Mouse (Mus musculus) gastrocnemius, postnatal 4 days (tissue): ENCODE results near the gene Boll. TPM values are rescaled to one million over a fixed set of nuclear protein-coding genes. Genes with fewer than 3 reads are reported as not detected.
A peak's percentile ranks its signal among the peaks of the same experiment; 100 is the strongest.

Experiments used
- DNase-seq, 2 experiments: peaks; one replicate each; pipeline ENCODE4 v3.0.0; 2021 to 2022; ENCODE audit warnings: low spot score in 2 of 2, mixed read lengths in 2 of 2
- total RNA-seq, 2 experiments: library from RNA; stranded (reverse); gene quantifications; 2 replicates each; pipeline ENCODE4 v1.2.3; 2021

Gene Boll
- total RNA-seq, 2 experiments from 2014 or later: 0.41 to 0.54 TPM

DNA sequence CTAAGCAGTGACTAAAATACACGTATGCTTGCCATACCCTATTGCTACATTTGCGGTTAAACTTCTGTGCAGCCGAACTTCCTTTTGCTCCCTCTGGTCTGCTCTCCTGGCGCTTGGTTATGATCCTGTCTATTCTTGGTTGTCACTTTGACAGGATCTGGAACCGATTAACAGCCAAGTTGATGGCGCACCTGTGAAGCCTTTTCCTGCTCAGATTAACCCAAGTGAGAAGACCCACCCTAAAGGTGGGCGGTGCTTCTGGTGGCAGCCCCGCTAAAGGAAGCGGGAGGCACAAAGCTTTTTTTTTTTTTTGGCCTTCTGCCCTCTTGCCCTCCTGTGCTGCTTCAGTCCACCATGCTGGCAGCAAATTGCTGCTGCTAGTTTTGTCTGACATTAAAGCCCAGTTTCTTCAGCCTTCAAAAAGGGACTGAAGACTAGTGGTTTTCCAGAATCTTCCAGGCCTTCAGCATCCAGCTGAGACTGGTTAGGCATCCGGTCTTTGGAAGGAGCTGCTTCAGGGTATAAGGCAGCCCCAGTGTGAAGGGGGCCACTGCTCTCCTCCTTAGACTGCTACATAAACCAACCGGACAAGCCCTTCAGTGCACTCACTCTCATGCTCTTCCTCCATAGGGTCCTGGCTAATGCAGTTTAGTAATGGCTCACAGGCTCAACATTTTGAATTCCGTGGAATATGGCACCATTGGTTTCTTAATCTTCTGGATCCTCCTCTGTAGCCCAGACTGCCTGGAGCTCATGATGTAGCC, 152.9 kb downstream of the Boll start:
- DNase-seq: no peak

DNA sequence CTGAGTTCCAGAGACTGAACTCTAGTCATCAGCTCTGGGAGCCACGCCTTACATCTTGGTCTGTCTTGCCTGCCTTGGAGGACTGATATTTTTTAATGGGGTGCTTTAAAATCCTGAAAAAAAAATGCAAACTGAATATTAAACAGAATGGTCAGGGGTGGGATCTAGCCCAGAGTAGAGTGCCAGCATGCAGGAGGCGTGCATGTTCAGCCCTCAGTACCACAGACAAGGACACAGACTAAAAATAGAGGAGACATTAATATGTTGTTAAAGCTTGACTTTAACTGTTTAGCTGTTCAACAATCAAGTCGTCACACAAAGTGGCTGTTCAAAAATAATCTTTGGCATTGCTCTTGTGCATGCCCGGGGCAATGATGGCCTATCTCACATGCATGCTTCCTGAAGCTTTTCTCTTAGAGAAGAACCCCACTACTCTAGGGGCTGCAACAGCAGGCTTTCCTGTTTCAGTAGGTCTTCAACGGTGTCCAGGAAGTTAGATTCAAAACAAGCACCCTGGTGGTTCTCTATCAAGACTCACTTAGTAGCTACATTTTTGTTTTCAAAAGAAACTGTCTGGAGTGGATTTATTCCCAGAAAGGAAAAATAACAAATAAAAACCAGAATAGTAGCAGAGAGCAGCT, 154.6 kb downstream of the Boll start:
- no peak for DNase-seq

DNA sequence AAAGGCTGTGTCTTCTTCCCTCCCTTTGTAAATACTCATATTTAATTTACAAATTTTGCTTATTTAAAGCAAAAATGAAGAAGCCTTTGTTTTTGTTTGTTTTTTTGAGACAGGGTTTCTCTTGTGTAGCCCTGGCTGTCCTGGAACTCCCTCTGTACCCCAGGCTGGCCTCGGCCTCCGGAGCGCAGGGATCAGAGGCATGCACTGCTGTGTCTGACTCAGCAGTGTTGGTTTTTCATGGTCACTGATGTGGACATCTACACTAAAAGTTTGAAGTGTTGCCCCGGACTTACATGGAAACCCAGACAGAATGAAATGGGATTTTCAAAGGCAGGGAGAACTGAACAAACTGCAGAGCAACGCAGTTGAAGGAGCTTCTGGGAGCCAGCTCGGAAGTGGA, 155.7 kb downstream of the Boll start:
- no peak for DNase-seq

DNA sequence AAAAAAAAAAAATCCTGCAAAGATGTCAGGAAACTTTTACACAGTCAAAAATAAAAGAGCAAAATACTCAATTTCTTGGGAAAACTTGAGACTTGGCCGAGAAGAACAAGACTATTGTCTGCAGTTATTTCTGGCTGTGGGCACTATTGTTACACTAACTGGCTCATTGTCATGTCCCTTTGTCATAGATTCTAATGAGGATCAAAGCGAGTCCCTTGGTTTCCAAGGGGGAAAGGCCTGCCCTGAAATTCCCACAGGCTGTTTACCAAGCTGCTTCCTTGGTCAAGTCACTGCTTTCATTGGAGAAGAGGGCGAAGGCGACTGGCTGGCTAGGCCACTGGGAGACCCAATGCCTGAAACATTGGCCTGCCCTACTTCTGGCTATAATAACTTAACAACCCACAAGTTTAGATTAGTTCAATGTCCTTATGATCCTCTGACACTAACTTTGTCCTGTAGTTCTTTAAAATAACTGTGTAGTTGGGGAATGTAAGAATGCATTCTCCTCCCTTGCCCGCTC, 157.4 kb downstream of the Boll start:
- no peak for DNase-seq

DNA sequence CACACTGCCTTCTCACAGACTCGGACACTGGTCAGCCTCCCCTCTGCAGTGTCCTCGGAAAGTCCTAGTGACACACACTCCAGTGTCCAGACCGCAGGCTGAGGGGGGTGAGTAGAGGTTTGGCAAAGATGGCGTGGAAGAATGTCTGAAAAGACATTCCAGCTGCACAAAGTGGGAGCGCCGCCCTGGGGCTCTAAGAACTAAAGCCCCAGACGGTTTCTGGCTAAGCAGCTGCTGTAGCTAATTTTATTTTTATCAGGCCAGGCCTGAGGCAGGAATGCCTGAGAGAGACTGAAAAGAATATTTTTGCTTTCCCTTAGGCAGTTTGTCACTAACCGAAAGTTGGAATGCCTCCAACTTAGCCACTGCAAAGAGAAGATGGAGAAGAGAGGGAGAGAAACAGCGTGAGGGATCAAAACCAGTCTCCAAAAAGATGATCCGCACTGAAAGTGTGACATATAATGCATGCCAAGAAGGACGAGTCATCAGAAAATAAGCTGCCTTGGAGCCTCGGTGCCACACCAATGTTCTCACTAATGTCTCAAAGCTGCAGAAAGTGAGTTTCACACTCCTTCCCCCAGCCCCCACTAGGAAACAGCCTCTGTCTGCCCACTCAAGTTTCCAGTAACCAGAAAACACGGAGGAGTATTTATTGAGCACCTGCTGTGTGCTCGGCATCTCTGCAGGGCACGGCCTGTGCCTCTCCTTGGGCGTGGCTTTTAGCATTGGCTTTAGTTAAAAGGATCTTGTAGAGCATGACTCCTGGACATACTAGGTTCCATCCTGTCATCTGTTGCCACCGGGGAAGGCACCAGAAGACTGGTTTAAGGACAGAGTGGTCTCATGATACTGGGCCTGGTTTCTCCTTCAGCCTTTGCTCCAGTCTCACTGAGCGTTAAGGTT, 161.2 kb downstream of the Boll start:
- DNase-seq: peak; percentile 42 to 72

DNA sequence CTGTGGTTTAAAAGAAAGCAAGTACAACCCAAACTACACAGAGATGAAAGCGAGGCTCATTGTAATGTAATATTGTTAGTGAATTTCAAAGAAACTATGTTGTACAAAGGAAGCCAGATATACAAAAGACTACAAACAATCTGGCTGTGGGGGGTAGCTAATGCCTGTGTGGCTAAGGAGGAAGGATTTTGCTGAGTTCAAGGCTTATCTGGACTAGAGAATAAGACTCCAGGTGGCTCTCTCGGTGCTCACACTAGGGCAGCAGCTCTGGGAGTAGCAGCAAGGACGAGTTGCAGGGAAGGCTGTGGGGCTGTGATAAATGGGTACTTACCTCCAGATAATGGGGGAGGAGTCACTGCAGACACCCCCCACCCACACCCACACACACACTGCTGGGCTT, 164.6 kb downstream of the Boll start:
- DNase-seq: no peak

Other genes starting within 250 kb of the Boll start
- gene Mob4, start 232.2 kb downstream of the Boll start, total RNA-seq: 10 to 100 TPM; 53.1 to 56.2 TPM
- gene Rftn2, start 136.7 kb downstream of the Boll start, total RNA-seq: 10 to 100 TPM; 23.9 to 25.8 TPM
- gene Mars2, start 126.3 kb downstream of the Boll start, total RNA-seq: 1 to 10 TPM; 4.2 to 5.0 TPM
- 10 to 100 TPM in 1 of 2 experiments, 1 to 10 TPM in 1; 9.2 to 10.8 TPM for gene Plcl1, start 42.5 kb upstream of the Boll start, total RNA-seq